Mouse (Mus musculus) left cerebral cortex, adult 18-20 months (tissue): Measurements from ENCODE around the gene Runx2. TPM values are rescaled to one million over a fixed set of nuclear protein-coding genes. Genes with fewer than 3 reads are reported as not detected.

ENCODE experiments used
- DNase-seq, 2 experiments: peaks; one replicate each; pipeline ENCODE4 v3.0.0; 2021 to 2022; ENCODE audit warnings: low spot score in 2 of 2, mixed read lengths in 1 of 2
- total RNA-seq, 2 experiments: library from RNA; stranded (reverse); gene quantifications; 2 replicates each; pipeline ENCODE4 v1.2.3; 2021

The Runx2 gene
- total RNA-seq, 2 experiments from 2014 or later = 9.7 to 10.2 TPM

GRCm38 (mm10) chr17:44770871-44771270 is 43.7 kb downstream of the Runx2 start:
- DNase-seq = no peak

GRCm38 (mm10) chr17:44768522-44768921 is 46.1 kb downstream of the Runx2 start:
- DNase-seq = no peak

- no peak for DNase-seq
These were observed 47.2 kb downstream of the Runx2 start for GRCm38 (mm10) chr17:44767375-44767774.

GRCm38 (mm10) chr17:44766975-44767374 is 47.6 kb downstream of the Runx2 start:
- no peak for DNase-seq

- DNase-seq = no peak
These were observed 48.3 kb downstream of the Runx2 start for GRCm38 (mm10) chr17:44766318-44766717.

GRCm38 (mm10) chr17:44745378-44745777 is 69.2 kb downstream of the Runx2 start:
- no peak for DNase-seq

GRCm38 (mm10) chr17:44743780-44744179 is 70.8 kb downstream of the Runx2 start:
- no peak for DNase-seq

GRCm38 (mm10) chr17:44742246-44742645 is 72.4 kb downstream of the Runx2 start:
- DNase-seq = no peak

GRCm38 (mm10) chr17:44738121-44738637 is 76.4 kb downstream of the Runx2 start:
- DNase-seq = no peak

GRCm38 (mm10) chr17:44737275-44738120 is 77.1 kb downstream of the Runx2 start:
- peak in 1 of 2 experiments; percentile 38 for DNase-seq

GRCm38 (mm10) chr17:44735991-44736561 is 78.5 kb downstream of the Runx2 start:
- DNase-seq = peak; percentile 59 to 76

GRCm38 (mm10) chr17:44735223-44735990 is 79.2 kb downstream of the Runx2 start:
- DNase-seq = peak in 1 of 2 experiments; percentile 39

- peak; percentile 50 to 67 for DNase-seq
These were observed 79.9 kb downstream of the Runx2 start for GRCm38 (mm10) chr17:44734501-44735222.

- DNase-seq = no peak
These were observed 80.9 kb downstream of the Runx2 start for GRCm38 (mm10) chr17:44733544-44734310.

- no peak for DNase-seq
These were observed 86.1 kb downstream of the Runx2 start for GRCm38 (mm10) chr17:44728464-44728863.

GRCm38 (mm10) chr17:44727675-44728074 is 86.9 kb downstream of the Runx2 start:
- DNase-seq = no peak

GRCm38 (mm10) chr17:44724805-44725480 is 89.7 kb downstream of the Runx2 start:
- DNase-seq = no peak

- DNase-seq = no peak
These were observed 90.3 kb downstream of the Runx2 start for GRCm38 (mm10) chr17:44724255-44724654.

GRCm38 (mm10) chr17:44722103-44722792 is 92.3 kb downstream of the Runx2 start:
- no peak for DNase-seq
